Mouse (Mus musculus): ENCODE data around the gene Gm4565.
"Not testable (repeated sequence)": the region's sequence is repeated elsewhere in the genome, so short reads cannot be mapped to it uniquely, and the experiment has no call there.

DNA sequence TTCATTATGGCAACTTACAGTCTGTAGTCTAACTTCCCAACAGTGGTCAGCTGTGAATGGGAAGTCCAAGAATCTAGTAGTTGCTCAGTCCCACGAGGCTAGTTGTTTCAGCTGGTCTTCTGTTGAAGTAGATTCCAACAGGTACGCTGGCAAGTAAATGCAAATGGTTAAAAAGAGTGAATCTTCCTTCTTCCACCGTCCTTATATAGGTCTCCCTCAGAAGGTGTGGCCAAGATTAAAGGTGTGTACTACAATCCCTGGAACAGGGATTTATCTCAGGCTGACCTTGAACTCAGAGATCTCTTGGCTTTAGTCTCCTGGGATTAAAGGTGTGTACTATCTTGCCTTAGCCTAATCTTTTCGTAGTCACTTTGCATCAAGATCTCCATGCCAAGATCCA, at the start of gene Gm4565:
- not testable (repeated sequence) for TF ChIP-seq CTCF (IDR thresholded peaks at IDR 0.05; ENCODE audit: low read depth, low read length); POLR2A (IDR thresholded peaks at IDR 0.05; ENCODE audit: insufficient read depth, low read length); EP300 (IDR thresholded peaks at IDR 0.05; ENCODE audit: insufficient read depth, low read depth, low read length)

Data from ES-Bruce4 (cell line).